Mouse (Mus musculus): ENCODE data around the gene Cntnap2. TPM values are rescaled to one million over a fixed set of nuclear protein-coding genes. Genes with fewer than 3 reads are reported as not detected.

The Cntnap2 gene
- polyA plus RNA-seq, 2 experiments: 1.5 to 2.5 TPM

GRCm38 (mm10) chr6:47338113-47338512 is 2279.0 kb downstream of the Cntnap2 start:
- ATAC-seq (ENCODE audit: low FRiP score, low read depth): no peak
- H3K9ac ChIP-seq (ENCODE audit: low read depth, low read length, severe bottlenecking): no peak overlapping the region
- no peaks in the 10 kb centered on the region for H3K4me1 ChIP-seq (ENCODE audit: control insufficient read depth, insufficient read depth, low read length)
- no peaks in the 10 kb centered on the region for H3K9me3 ChIP-seq (ENCODE audit: control insufficient read depth, low read length)
- H3K4me2 ChIP-seq (replicated peaks; ENCODE audit: low read depth, low read length, severe bottlenecking): no peak overlapping the region
- TF ChIP-seq POLR2A (IDR thresholded peaks at IDR 0.05; ENCODE audit: borderline replicate concordance, extremely low read depth, insufficient read depth, insufficient read length): no peak
- no peak for DNase-seq (ENCODE audit: low spot score)
- H3K27me3 ChIP-seq (ENCODE audit: control insufficient read depth, insufficient read depth, low read length): no peaks in the 10 kb centered on the region
- H3K36me3 ChIP-seq (ENCODE audit: control insufficient read depth, insufficient read depth, low read length): no peaks in the 10 kb centered on the region
- no peak overlapping the region for H3K27ac ChIP-seq (replicated peaks; ENCODE audit: low read depth, low read length)
- 85% methylated on average over 6 of the region's 6 CpGs for WGBS
- no peak overlapping the region for H3K4me3 ChIP-seq (replicated peaks; ENCODE audit: low read length)

GRCm38 (mm10) chr6:47340813-47341502 is 2281.8 kb downstream of the Cntnap2 start:
- ATAC-seq (ENCODE audit: low FRiP score, low read depth) (no peak), DNase-seq (ENCODE audit: low spot score) (no peak)
- TF ChIP-seq POLR2A (IDR thresholded peaks at IDR 0.05; ENCODE audit: borderline replicate concordance, extremely low read depth, insufficient read depth, insufficient read length): no peak
- Histone ChIP-seq H3K27ac (replicated peaks; ENCODE audit: low read depth, low read length) (no peak overlapping the region), H3K9ac (ENCODE audit: low read depth, low read length, severe bottlenecking) (no peak overlapping the region), H3K4me1 (ENCODE audit: control insufficient read depth, insufficient read depth, low read length) (no peaks in the 10 kb centered on the region), H3K9me3 (ENCODE audit: control insufficient read depth, low read length) (no peaks in the 10 kb centered on the region), H3K36me3 (ENCODE audit: control insufficient read depth, insufficient read depth, low read length) (no peaks in the 10 kb centered on the region), H3K4me3 (replicated peaks; ENCODE audit: low read length) (no peak overlapping the region), H3K4me2 (replicated peaks; ENCODE audit: low read depth, low read length, severe bottlenecking) (no peak overlapping the region), H3K27me3 (ENCODE audit: control insufficient read depth, insufficient read depth, low read length) (no peaks in the 10 kb centered on the region)
- 82% methylated on average over 4 of the region's 4 CpGs for WGBS

- no peak for TF ChIP-seq POLR2A (IDR thresholded peaks at IDR 0.05; ENCODE audit: borderline replicate concordance, extremely low read depth, insufficient read depth, insufficient read length)
- Histone ChIP-seq H3K36me3 (ENCODE audit: control insufficient read depth, insufficient read depth, low read length) (no peaks in the 10 kb centered on the region), H3K27ac (replicated peaks; ENCODE audit: low read depth, low read length) (no peak overlapping the region), H3K4me1 (ENCODE audit: control insufficient read depth, insufficient read depth, low read length) (no peaks in the 10 kb centered on the region), H3K4me2 (replicated peaks; ENCODE audit: low read depth, low read length, severe bottlenecking) (no peak overlapping the region), H3K9ac (ENCODE audit: low read depth, low read length, severe bottlenecking) (no peak overlapping the region), H3K9me3 (ENCODE audit: control insufficient read depth, low read length) (no peaks in the 10 kb centered on the region), H3K4me3 (replicated peaks; ENCODE audit: low read length) (no peak overlapping the region), H3K27me3 (ENCODE audit: control insufficient read depth, insufficient read depth, low read length) (no peaks in the 10 kb centered on the region)
- DNase-seq (ENCODE audit: low spot score) (no peak), ATAC-seq (ENCODE audit: low FRiP score, low read depth) (no peak)
- 41% methylated on average over 6 of the region's 6 CpGs for WGBS
Observed at GRCm38 (mm10) chr6:47341503-47341884, 2282.3 kb downstream of the Cntnap2 start.

GRCm38 (mm10) chr6:47343245-47343644 is 2284.1 kb downstream of the Cntnap2 start:
- Histone ChIP-seq H3K4me2 (replicated peaks; ENCODE audit: low read depth, low read length, severe bottlenecking) (no peak overlapping the region), H3K9me3 (ENCODE audit: control insufficient read depth, low read length) (no peaks in the 10 kb centered on the region), H3K4me1 (ENCODE audit: control insufficient read depth, insufficient read depth, low read length) (no peaks in the 10 kb centered on the region), H3K27ac (replicated peaks; ENCODE audit: low read depth, low read length) (no peak overlapping the region), H3K9ac (ENCODE audit: low read depth, low read length, severe bottlenecking) (no peak overlapping the region), H3K4me3 (replicated peaks; ENCODE audit: low read length) (no peak overlapping the region), H3K27me3 (ENCODE audit: control insufficient read depth, insufficient read depth, low read length) (no peaks in the 10 kb centered on the region), H3K36me3 (ENCODE audit: control insufficient read depth, insufficient read depth, low read length) (no peaks in the 10 kb centered on the region)
- no peak for DNase-seq (ENCODE audit: low spot score)
- ATAC-seq (ENCODE audit: low FRiP score, low read depth): no peak
- 66% methylated on average over 1 of the region's 1 CpGs for whole genome bisulfite sequencing
- TF ChIP-seq POLR2A (IDR thresholded peaks at IDR 0.05; ENCODE audit: borderline replicate concordance, extremely low read depth, insufficient read depth, insufficient read length): no peak

- no peaks in the 10 kb centered on the region for H3K9me3 ChIP-seq (ENCODE audit: control insufficient read depth, low read length)
- no peaks in the 10 kb centered on the region for H3K4me1 ChIP-seq (ENCODE audit: control insufficient read depth, insufficient read depth, low read length)
- TF ChIP-seq POLR2A (IDR thresholded peaks at IDR 0.05; ENCODE audit: borderline replicate concordance, extremely low read depth, insufficient read depth, insufficient read length): no peak
- no peak overlapping the region for H3K9ac ChIP-seq (ENCODE audit: low read depth, low read length, severe bottlenecking)
- no peaks in the 10 kb centered on the region for H3K27me3 ChIP-seq (ENCODE audit: control insufficient read depth, insufficient read depth, low read length)
- ATAC-seq (ENCODE audit: low FRiP score, low read depth): no peak
- H3K4me3 ChIP-seq (replicated peaks; ENCODE audit: low read length): no peak overlapping the region
- H3K4me2 ChIP-seq (replicated peaks; ENCODE audit: low read depth, low read length, severe bottlenecking): no peak overlapping the region
- 71% methylated on average over 3 of the region's 3 CpGs for WGBS
- DNase-seq (ENCODE audit: low spot score): no peak
- H3K27ac ChIP-seq (replicated peaks; ENCODE audit: low read depth, low read length): no peak overlapping the region
- no peaks in the 10 kb centered on the region for H3K36me3 ChIP-seq (ENCODE audit: control insufficient read depth, insufficient read depth, low read length)
Observed at GRCm38 (mm10) chr6:47344696-47345095, 2285.5 kb downstream of the Cntnap2 start.

All from limb, embryonic 14.5 days (tissue).